Mouse (Mus musculus) brain, embryonic 14.5 days (tissue): Measurements from ENCODE around the gene Ing5. TPM values are rescaled to one million over a fixed set of nuclear protein-coding genes. Genes with fewer than 3 reads are reported as not detected.
"Not testable (repeated sequence)": the region's sequence is repeated elsewhere in the genome, so short reads cannot be mapped to it uniquely, and the experiment has no call there.

ENCODE experiments used
- DNase-seq: peaks from one replicate; pipeline ENCODE4 v3.0.0-alpha.2; 2011; ENCODE audit warnings: low read depth
- CTCF ChIP-seq: fragments of 200-500 bp; IDR thresholded peaks from 2 replicates; pipeline ENCODE4 v1.5.1; 2012; ENCODE audit warnings: inconsistent platforms, mild to moderate bottlenecking, moderate library complexity, borderline replicate concordance; ENCODE audit not compliant: insufficient read depth, insufficient read length; ENCODE audit errors: extremely low read depth
- POLR2A ChIP-seq: fragments of 200-500 bp; IDR thresholded peaks from 2 replicates; pipeline ENCODE4 v1.6.1; 2012; ENCODE audit warnings: mild to moderate bottlenecking, inconsistent platforms, borderline replicate concordance; ENCODE audit not compliant: poor library complexity, insufficient read depth, insufficient read length, severe bottlenecking; ENCODE audit errors: extremely low read depth
- polyA plus RNA-seq: library from polyadenylated mRNA; depleted of rRNA; stranded (reverse); fragments of >200 nt; gene quantifications from 2 replicates; pipeline ENCODE4 v1.2.3, GENCODE M21; 2012; rRNA removed

Ing5 gene
- polyA plus RNA-seq = 9.0 and 10.2 TPM in 2 replicates

DNA sequence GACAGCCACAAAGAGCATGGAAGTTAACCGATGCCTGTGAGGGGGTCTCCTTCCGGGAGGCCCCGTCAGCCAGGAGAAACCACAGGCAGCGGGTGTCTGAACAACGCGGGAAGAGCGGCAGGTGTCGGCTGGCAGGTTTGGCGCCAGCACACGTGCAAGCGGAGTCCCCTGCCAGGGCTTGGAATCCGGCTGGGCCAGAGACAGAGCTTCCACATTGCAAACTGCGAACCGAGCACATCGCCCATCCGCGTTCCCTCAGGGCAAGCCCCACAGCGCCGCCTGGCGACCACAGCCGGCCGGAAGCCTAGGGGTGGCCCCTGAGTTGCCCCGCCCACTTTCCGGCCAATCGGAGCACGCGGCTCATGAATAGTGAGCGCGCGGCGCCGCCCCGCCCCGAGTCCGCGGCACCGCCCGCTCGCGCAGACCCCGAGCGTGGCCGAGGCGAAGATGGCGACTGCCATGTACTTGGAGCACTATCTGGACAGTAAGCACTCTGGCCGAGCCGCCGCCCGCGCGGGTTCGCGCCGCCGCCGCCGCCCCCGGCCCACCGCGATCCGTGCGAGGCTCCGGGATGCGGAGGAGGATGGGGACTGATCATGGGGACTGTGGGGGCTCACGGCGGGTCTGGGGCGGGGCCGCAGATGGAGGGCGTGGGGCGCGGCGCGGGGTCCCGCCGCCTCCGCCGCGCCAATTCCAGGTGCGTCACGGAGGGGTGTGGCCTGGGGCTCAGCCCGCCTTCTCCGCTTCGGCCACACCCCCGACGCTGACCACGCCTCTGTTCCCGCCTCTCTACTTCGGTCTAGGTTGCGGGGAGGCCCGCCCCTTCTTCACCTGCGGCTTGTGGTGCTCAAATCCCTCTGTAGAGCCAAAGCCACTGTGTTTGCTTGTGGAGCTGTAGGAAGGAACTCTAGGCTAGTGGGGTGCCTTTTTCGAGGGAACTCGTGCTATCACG, at the start of gene Ing5:
TSS of gene Ing5 (plus strand) at position 410 of the 952 bp plus-strand sequence.
- TF ChIP-seq CTCF = peak; percentile 96
- peak; percentile 51; the same call in 1 of the 2 replicates for TF ChIP-seq POLR2A
- peak; percentile 99 for DNase-seq

DNA sequence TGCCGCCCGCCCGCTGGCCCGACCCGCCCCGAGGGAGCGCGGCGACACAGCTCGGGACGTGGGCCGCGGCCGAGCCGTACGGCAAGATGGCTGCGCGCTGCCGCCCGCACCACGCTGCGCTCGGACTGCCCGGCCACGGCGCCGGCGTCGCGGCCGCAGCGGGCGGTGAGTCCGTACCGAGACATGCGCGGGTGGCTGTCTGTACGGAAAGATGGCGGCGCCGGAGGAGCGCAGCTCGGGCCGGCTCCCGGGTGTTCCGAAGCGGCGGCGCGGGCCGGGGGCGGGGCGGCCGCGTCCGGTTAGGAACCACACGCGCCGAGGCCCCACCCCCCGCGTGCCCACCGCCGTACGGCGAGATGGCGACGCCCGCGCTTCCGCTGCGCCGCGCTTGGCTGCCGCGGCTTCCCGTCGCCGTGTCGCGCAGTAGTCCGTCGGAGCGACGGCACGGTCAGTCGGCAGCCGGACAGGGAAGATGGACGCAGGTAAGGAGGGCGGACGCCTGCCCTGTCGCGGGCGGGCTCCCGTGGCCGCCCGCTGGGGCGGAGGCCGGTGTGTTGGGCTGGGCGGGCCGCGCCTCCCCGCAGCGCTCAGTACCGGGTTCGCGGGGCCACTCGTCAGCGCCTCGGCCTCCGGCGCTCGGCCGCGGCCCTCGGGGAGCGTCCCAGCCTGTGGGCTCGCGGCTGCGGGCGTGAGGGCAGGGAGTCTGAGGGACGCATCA, 49.0 kb upstream of the Ing5 start, which contains the start of gene Thap4:
TSS of gene Thap4 (minus strand) at position 292 of the 718 bp plus-strand sequence.
- DNase-seq = peak; percentile 97
- no peak for TF ChIP-seq CTCF
- peak; percentile 80 for TF ChIP-seq POLR2A

DNA sequence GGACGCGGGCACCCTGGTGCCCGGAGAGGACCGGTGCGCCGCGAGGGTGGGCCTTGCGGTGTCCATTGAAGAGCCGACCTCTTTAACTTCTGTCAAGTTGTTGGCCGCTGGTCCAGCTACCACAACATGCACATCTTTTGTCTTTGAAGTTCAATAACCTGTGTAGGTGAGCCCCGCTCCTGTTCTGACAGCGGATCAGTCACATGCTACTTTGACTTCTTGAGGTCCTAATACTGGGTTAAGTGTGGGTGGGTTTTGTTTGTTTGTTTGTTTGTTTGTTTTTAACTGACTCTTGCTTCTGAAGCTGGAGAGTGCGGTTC, 48.5 kb upstream of the Ing5 start:
- peak; percentile 56 for DNase-seq
- TF ChIP-seq CTCF (no peak), POLR2A (no peak)

DNA sequence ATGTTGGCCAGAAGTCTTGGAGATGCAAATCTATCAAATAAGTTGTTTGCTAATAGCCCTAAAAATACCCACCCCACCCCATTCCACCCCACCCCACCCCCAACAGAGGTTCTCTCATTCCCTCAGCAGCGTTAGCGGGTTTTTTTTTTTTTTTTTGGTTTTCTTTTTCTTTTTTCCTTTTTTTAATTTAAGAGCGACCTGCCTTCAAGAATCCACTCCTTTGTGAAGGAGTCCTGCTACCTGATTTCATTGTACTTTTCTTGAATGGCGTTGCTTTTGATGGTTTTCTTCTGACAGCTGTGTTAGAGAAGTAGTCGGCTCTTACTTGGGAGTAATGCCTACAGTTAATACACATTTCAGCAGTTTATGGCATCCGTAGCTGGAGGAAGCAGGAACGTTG, 48.1 kb upstream of the Ing5 start:
- DNase-seq = peak; percentile 14

DNA sequence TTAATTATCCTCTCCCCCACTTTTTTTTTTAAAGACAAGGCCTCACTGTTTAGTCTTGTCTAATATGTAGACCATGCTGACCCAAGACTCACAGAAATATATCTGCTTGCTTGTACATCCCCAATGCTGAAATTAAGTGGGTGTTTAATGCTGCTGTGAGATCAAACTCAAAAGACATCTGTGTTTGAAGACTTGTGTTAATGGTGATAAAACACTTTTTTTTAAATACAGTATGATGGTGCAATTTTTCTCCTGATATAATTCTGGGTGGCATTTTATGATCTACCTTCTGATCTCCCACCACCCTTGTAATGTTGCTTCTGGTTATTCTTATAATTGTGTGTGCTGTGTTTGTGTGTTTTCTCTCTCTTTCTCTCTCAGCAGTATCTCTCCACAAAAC, 47.6 kb upstream of the Ing5 start:
- no peak for TF ChIP-seq POLR2A
- TF ChIP-seq CTCF = no peak
- DNase-seq = no peak

More for the DNA sequence above, 48.1 kb upstream of the Ing5 start:
- TF ChIP-seq POLR2A = no peak

DNA sequence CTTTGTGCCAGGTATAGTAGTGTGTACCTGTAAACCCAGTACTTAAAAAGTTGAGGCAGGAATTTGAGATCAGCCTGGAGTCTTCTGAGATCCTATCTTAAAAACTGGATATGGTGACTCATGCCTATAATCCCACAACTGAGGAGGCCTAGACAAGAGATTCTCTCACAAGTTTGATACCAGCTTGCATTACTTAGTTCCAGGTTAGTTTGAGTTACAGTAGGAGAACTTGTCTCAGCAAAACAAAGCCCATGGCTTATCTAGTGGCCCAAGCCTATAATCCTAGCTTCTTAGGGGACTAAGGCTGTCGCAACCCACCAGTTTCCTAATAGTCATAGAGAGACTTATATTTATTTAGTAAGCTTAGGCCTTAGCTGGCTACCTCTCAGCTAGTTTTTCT, 43.7 kb upstream of the Ing5 start:
- TF ChIP-seq POLR2A (no peak), CTCF (no peak)
- no peak for DNase-seq

DNA sequence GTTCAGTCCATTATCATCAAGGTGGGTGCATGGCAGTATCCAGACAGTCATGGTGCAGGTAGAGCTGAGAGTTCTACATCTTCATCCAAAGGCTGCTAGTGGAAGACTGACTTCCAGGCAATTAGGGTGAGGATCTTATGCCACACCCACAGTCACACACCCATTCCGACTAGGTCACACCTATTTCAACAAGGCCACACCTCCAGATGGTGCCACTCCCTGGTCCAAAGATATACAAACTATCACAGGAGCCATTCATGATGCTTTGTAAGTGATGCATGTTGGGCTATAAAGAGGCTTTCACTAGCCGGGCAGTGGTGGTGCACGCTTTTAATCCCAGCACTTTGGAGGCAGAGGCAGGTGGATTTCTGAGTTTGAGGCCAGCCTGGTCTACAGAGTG, 40.2 kb upstream of the Ing5 start:
- DNase-seq = not testable (repeated sequence)

DNA sequence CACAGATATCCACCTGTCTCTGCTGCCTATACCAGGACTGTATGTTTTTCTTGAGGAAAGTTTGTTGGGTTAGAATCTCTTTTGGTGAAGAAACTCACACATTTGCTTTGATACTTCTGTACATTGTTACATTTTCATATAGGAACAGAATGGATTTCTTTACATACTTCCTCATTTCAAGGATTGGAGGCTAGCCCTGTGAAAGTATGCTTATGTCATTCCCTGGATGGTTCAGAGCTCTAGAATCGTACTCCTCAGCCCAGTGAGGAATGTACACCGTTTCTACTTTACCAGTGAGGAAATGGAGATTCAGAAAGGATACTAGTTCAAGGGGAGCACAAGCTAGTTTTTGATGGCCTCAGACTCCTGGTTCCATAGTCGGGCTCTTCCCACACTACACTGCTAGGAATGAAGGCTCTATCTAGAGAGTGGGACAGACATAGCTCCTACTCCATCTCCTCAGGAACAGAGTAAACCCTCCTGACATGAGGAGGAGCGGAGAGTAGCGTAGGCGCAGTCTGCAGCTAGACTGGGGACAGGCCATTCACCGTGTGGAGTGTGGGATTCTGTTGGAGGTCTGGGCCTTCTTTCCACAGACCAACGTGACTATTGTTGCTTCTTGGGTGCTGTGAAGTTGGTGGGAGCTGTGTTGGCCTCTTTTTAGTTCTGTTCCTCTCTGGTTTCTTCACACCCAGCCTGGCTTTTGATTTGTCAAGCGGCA, 38.7 kb upstream of the Ing5 start:
- TF ChIP-seq CTCF = no peak
- no peak for TF ChIP-seq POLR2A
- no peak for DNase-seq

DNA sequence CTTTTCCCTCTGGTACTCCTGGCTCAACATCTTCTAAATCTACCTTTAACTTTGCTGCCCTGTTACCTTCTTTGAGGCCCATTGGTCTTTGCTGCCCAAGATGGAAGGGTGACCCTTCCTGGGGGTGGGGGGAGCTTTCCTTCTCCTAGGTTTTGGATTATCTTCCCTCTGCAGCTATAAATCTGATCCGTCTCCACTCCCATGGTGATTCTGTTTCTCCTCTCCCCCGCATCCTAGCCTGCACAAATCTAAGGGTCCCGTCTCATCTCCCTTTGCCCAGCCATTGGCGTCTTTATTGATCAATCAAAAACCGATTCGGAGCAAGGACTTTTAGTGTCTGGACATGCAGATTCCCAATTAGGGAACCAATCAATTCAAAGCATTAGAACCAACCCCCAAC, 36.2 kb upstream of the Ing5 start:
- TF ChIP-seq CTCF = no peak
- DNase-seq = no peak

DNA sequence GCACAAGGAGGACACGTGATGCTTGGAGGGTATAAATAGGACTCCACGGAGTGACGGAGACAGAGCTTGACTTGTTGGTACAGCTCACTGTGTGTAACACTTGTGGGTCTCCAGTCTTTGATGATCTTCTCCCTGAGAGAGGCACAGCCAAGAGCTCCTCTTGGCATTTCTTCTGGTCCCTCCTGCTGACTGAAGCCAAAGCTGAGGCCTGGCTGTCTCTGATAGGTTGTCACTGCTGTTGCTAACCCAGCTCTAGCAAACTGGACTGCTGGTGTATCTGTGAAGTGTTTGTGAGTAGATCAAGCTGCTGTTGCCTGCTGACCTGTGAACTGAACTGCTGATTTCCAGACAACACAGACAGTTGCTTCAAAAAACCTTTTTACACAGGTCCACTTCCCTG, 33.9 kb upstream of the Ing5 start:
- no peak for DNase-seq
- TF ChIP-seq POLR2A = no peak
- no peak for TF ChIP-seq CTCF

DNA sequence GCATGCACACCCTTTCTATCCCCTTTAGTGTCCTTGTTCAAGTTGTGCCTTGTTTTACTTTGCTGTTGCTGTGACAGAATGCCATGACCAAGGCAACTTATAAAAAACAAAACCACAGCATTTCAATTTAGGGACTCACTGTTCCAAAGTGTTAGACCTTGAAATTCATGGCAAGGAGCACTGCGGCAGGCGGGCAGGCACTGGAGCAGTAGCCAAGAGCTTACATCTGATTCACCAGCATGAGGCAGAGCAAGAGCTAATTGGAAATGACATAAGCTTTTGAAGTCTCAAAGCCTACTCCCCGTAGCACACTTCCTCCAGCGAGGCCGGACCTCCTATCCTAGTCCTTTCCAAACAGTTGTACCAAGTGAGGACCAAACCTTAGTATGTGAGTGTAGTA, 27.1 kb upstream of the Ing5 start:
- TF ChIP-seq CTCF (no peak), POLR2A (no peak)
- DNase-seq = no peak
